Mouse (Mus musculus) lung, postnatal 0 days (tissue): ENCODE measurements at regions not wholly inside any gene's neighbourhood (a gene's known extent, or its start where the extent isn't known, plus 50 kb on each side); places are given as distances from the start of the nearest gene placed in this dataset.
A peak's percentile ranks its signal among the peaks of the same experiment; 100 is the strongest.

Source experiments
- ATAC-seq: fragments of 200-750 bp; cut with Nextera tagmentation; 2 replicates; pipeline ENCODE4 v1.8.0; 2017; ENCODE audit warnings: moderate library complexity
- DNase-seq: peaks from one replicate; pipeline ENCODE4 v3.0.0-alpha.2; 2016; ENCODE audit warnings: low spot score
- H3K27ac ChIP-seq: fragments of 300-500 bp; sonication (generic); 2 replicates; pipeline ENCODE4 v1.5.1; 2014; ENCODE audit warnings: antibody characterized with exemption, mild to moderate bottlenecking, low read length, mixed read lengths
- H3K27me3 ChIP-seq: fragments of 300-500 bp; sonication (generic); replicated peaks from 2 replicates; pipeline ENCODE4 v1.6.1; 2014; ENCODE audit warnings: low read length, mixed read lengths; ENCODE audit not compliant: insufficient read depth
- H3K36me3 ChIP-seq: fragments of 300-500 bp; sonication (generic); 2 replicates; pipeline ENCODE4 v1.6.1; 2014; ENCODE audit warnings: low read length, mixed read lengths; ENCODE audit not compliant: insufficient read depth
- H3K4me1 ChIP-seq: fragments of 300-500 bp; sonication (generic); 2 replicates; pipeline ENCODE4 v1.6.1; 2014; ENCODE audit warnings: antibody characterized with exemption, low read depth, low read length, mixed read lengths; ENCODE audit not compliant: insufficient read depth
- H3K4me2 ChIP-seq: fragments of 300-500 bp; sonication (generic); replicated peaks from 2 replicates; pipeline ENCODE4 v1.6.1; 2014; ENCODE audit warnings: low read depth, mild to moderate bottlenecking, low read length, moderate library complexity, mixed read lengths
- H3K4me3 ChIP-seq: fragments of 300-500 bp; sonication (generic); 2 replicates; pipeline ENCODE4 v1.5.1; 2014; ENCODE audit warnings: low read depth, low read length
- H3K9ac ChIP-seq: fragments of 300-500 bp; sonication (generic); replicated peaks from 2 replicates; pipeline ENCODE4 v1.6.1; 2014; ENCODE audit warnings: low read depth, mild to moderate bottlenecking
- H3K9me3 ChIP-seq: fragments of 300-500 bp; sonication (generic); 2 replicates; pipeline ENCODE4 v1.6.1; 2016; ENCODE audit warnings: low read length, mixed read lengths
- CTCF ChIP-seq: IDR thresholded peaks from 2 replicates; pipeline ENCODE4 v1.5.1; 2016; ENCODE audit warnings: antibody characterized with exemption, mild to moderate bottlenecking
- EP300 ChIP-seq: IDR thresholded peaks from 2 replicates; pipeline ENCODE4 v1.6.1; 2016; ENCODE audit warnings: antibody characterized with exemption, mild to moderate bottlenecking, control low read depth
- WGBS: fragments of 180-500 bp; shearing (Covaris S2); extraction: QIAGEN DNeasy Blood & Tissue Kit; methylation state at CpG from one replicate; pipeline ENCODE4 v1.1.7; 2014; 5-methylcytosine and 5-hydroxymethylcytosine counted together

- Histone ChIP-seq H3K9ac (no peak overlapping the region), H3K36me3 (no peaks in the 10 kb centered on the region), H3K4me3 (no peak overlapping the region), H3K27ac (no peak overlapping the region), H3K27me3 (no peaks in the 10 kb centered on the region), H3K4me2 (no peak overlapping the region), H3K4me1 (no peaks in the 10 kb centered on the region), H3K9me3 (no peaks in the 10 kb centered on the region)
- WGBS = 71% methylated on average over 4 of the region's 4 CpGs
- TF ChIP-seq EP300 (no peak), CTCF (no peak)
- no peak for ATAC-seq
- no peak for DNase-seq
Measured at GRCm38 (mm10) chr13:37151835-37152516, 101.9 kb upstream of the F13a1 start.

- Histone ChIP-seq H3K9me3 (no peaks in the 10 kb centered on the region), H3K4me1 (no peaks in the 10 kb centered on the region), H3K36me3 (no peaks in the 10 kb centered on the region), H3K4me2 (no peak overlapping the region), H3K27me3 (no peaks in the 10 kb centered on the region), H3K27ac (no peak overlapping the region), H3K9ac (no peak overlapping the region), H3K4me3 (no peak overlapping the region)
- TF ChIP-seq CTCF (no peak), EP300 (no peak)
- ATAC-seq (no peak), DNase-seq (no peak)
- 71% methylated on average over 1 of the region's 1 CpGs for WGBS
Measured at GRCm38 (mm10) chr13:37149961-37150360, 99.9 kb upstream of the F13a1 start.

- H3K4me1 ChIP-seq = no peaks in the 10 kb centered on the region
- 59% methylated on average over 3 of the region's 3 CpGs for WGBS
- TF ChIP-seq EP300 (no peak), CTCF (no peak)
- H3K27ac ChIP-seq = no peak overlapping the region
- H3K9ac ChIP-seq = no peak overlapping the region
- DNase-seq = no peak
- no peaks in the 10 kb centered on the region for H3K9me3 ChIP-seq
- no peaks in the 10 kb centered on the region for H3K36me3 ChIP-seq
- H3K27me3 ChIP-seq = no peaks in the 10 kb centered on the region
- no peak for ATAC-seq
- H3K4me2 ChIP-seq = no peak overlapping the region
- no peak overlapping the region for H3K4me3 ChIP-seq
Measured at GRCm38 (mm10) chr13:37149066-37149781, 99.2 kb upstream of the F13a1 start.

DNA sequence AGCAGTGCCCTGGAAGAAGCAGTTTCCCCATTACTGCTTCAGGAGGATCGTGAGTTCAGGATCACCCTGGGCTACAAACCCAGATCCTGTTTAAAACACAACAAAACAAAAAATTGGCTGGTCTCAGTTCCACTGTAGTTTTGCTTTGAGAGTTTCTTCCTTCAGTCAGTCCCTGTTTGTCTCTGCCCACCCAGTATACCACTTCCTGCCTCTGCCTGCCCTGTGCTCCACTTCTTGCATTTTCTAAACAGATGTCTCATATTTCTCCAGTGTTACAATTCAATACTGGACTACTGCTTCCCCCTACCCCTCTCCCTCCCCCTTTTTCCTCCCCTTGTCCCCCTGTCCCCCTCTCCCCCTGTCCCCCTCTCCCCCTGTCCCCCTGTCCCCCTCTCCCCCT lies 98.6 kb upstream of the F13a1 start:
- DNase-seq = peak; percentile 6
- no peak for ATAC-seq
- H3K9me3 ChIP-seq = no peaks in the 10 kb centered on the region
- H3K4me3 ChIP-seq = no peak overlapping the region
- no peaks in the 10 kb centered on the region for H3K27me3 ChIP-seq
- no peak overlapping the region for H3K4me2 ChIP-seq
- no peak overlapping the region for H3K27ac ChIP-seq
- no peaks in the 10 kb centered on the region for H3K4me1 ChIP-seq
- H3K9ac ChIP-seq = no peak overlapping the region
- H3K36me3 ChIP-seq = no peaks in the 10 kb centered on the region
- TF ChIP-seq EP300 = no peak
- no peak for TF ChIP-seq CTCF
- WGBS = 58% methylated on average over 1 of the region's 1 CpGs

DNA sequence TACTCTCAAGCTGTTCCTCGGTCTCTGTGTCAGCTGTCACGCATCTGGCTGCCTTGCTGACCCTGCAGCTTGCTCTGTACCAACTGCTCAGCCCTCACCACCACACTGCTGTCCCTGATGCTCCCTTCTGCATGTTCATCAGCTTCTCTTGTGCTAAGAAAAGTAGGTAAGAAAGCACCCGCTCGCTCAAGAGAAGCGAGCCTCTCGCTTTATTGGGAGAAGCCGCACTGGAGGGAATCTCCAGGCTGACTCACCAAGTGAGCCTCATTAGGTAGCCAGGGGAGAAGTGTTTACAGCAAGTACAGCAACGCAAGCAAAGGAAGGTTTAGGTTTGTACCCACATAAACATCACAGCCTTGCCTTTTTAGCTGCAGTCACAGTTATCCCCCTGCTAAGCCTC lies 97.7 kb upstream of the F13a1 start:
- Histone ChIP-seq H3K27me3 (no peaks in the 10 kb centered on the region), H3K4me3 (no peak overlapping the region), H3K4me1 (no peaks in the 10 kb centered on the region), H3K27ac (no peak overlapping the region), H3K9ac (no peak overlapping the region), H3K9me3 (no peaks in the 10 kb centered on the region), H3K4me2 (no peak overlapping the region), H3K36me3 (no peaks in the 10 kb centered on the region)
- no peak for ATAC-seq
- WGBS = 84% methylated on average over 8 of the region's 8 CpGs
- TF ChIP-seq CTCF (no peak), EP300 (no peak)
- no peak for DNase-seq

DNA sequence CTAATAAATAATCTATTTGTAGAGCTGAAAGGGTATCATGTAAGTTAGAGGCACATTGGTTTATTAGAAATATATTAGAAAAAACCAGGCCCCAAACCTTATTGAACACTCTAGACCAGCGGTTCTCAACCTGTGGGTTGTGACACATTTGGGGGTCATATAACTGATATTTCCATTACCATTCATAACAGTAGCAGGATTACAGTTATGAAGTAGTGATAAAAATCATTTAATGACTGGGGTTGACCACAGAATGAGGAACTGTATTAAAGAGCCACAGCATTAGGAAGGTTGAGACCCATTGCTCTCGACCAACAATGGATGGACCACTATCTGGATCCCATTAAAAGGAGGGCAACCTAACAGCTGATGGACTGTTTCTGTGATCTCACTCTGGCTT lies 92.8 kb upstream of the F13a1 start:
- H3K27me3 ChIP-seq = no peaks in the 10 kb centered on the region
- DNase-seq (no peak), ATAC-seq (no peak)
- H3K27ac ChIP-seq = no peak overlapping the region
- H3K4me3 ChIP-seq = no peak overlapping the region
- no peak overlapping the region for H3K9ac ChIP-seq
- TF ChIP-seq CTCF = no peak
- no peak for TF ChIP-seq EP300
- H3K36me3 ChIP-seq = no peaks in the 10 kb centered on the region
- H3K9me3 ChIP-seq = no peaks in the 10 kb centered on the region
- H3K4me1 ChIP-seq = no peaks in the 10 kb centered on the region
- no peak overlapping the region for H3K4me2 ChIP-seq
- WGBS = 86% methylated on average over 2 of the region's 2 CpGs
